Mouse (Mus musculus) bone marrow, adult 2 months (tissue): Measurements from ENCODE around the gene Gmcl1.

ENCODE experiments used
- CTCF ChIP-seq: fragments of 200-500 bp; IDR thresholded peaks from 2 replicates; pipeline ENCODE4 v1.5.1; 2011; ENCODE audit warnings: low read length, control low read depth; ENCODE audit not compliant: control insufficient read depth, insufficient read depth
- POLR2A ChIP-seq: fragments of 200-500 bp; IDR thresholded peaks from 2 replicates; pipeline ENCODE4 v1.6.1; 2011; ENCODE audit warnings: low read depth, mild to moderate bottlenecking, control low read depth, low read length, borderline replicate concordance; ENCODE audit not compliant: control insufficient read depth

DNA sequence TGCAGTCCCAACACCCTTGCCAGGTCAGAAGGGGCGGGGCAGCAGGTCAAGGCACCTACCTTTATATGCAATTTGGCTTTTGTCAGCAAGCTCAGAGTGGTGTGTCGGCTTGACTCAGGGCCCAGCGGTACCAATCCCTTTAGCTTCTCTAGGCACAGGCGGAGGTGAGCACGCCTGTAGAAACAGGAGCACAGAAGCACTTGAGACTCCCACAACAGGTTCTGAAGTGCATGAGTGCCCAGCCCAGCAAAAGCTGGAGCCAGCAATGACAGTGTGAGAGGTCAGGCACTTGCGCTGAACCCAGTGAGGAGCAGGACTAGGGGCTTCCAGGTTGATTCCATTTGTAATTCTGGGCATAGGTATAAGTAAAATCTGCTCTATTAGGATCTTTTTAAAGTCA, 80.2 kb downstream of the Gmcl1 start:
- no peak for TF ChIP-seq CTCF
- TF ChIP-seq POLR2A, result no peak
